Mouse (Mus musculus) ES-Bruce4 (cell line): ENCODE measurements around the gene Adap2. TPM values are rescaled to one million over a fixed set of nuclear protein-coding genes. Genes with fewer than 3 reads are reported as not detected.
A peak's percentile ranks its signal among the peaks of the same experiment; 100 is the strongest.

Experiments used
- H3K27ac ChIP-seq: 2 replicates; pipeline ENCODE4 v1.5.1; 2012; ENCODE audit warnings: low read length, inconsistent platforms; ENCODE audit not compliant: insufficient read depth
- H3K27me3 ChIP-seq: 2 replicates; pipeline ENCODE4 v1.6.1; 2012; ENCODE audit warnings: mild to moderate bottlenecking, low read length, inconsistent platforms; ENCODE audit not compliant: control insufficient read depth, poor library complexity, insufficient read depth, severe bottlenecking
- H3K36me3 ChIP-seq: 2 replicates; pipeline ENCODE4 v1.6.1; 2012; ENCODE audit warnings: inconsistent platforms, mild to moderate bottlenecking, low read length, moderate library complexity; ENCODE audit not compliant: control insufficient read depth, poor library complexity, insufficient read depth, severe bottlenecking
- H3K4me1 ChIP-seq: one replicate; pipeline ENCODE4 v1.8.1; 2011; ENCODE audit warnings: low read length; ENCODE audit not compliant: control insufficient read depth, insufficient read depth
- H3K4me3 ChIP-seq: 2 replicates; pipeline ENCODE4 v1.5.1; 2011; ENCODE audit warnings: low read depth, mild to moderate bottlenecking, low read length
- H3K9ac ChIP-seq: 2 replicates; pipeline ENCODE4 v1.6.1; 2012; ENCODE audit warnings: low read depth, mild to moderate bottlenecking, inconsistent platforms; ENCODE audit not compliant: poor library complexity, severe bottlenecking
- H3K9me3 ChIP-seq: replicated peaks from 2 replicates; pipeline ENCODE4 v1.6.1; 2012; ENCODE audit warnings: mild to moderate bottlenecking, low read length, inconsistent platforms; ENCODE audit not compliant: control insufficient read depth, poor library complexity, insufficient read depth, severe bottlenecking
- CTCF ChIP-seq: IDR thresholded peaks from one replicate; pipeline ENCODE4 v1.8.1; 2011; ENCODE audit warnings: low read depth, low read length
- EP300 ChIP-seq: IDR thresholded peaks from 2 replicates; pipeline ENCODE4 v1.6.1; 2011; ENCODE audit warnings: low read depth, low read length; ENCODE audit not compliant: insufficient read depth
- POLR2A ChIP-seq: IDR thresholded peaks from one replicate; pipeline ENCODE4 v1.8.1; 2011; ENCODE audit warnings: low read length; ENCODE audit not compliant: insufficient read depth
- polyA plus RNA-seq: library from polyadenylated mRNA; stranded (reverse); fragments of >200 nt; gene quantifications from 2 replicates; pipeline ENCODE4 v1.2.4, GENCODE M21; 2011; ENCODE audit warnings: low read depth; ENCODE audit not compliant: missing spikeins, insufficient read depth, insufficient read length

Gene Adap2
- polyA plus RNA-seq, 1 experiment, result 3.4 TPM

DNA sequence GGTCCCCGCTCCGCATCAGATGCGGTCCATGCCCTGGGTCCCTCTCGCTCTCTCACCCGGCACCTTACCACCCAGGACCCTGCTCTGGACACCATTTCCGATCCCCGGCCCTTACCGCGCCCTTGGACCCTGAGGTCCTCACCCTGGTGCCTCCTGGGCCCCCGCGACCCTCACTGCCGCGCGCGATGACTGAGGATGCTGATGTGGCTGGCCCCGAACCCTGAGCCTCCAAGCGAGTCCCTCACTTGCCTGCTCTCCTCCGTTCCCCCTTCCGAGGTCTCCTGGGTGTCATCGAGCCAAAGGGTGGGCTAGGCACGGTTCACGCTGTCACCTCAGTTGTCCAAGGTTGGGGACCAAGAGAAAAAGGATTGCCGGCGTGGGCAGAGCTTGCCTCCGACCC lies 596 bp downstream of the Adap2 start:
- Histone ChIP-seq H3K27ac (no peak overlapping the region), H3K9me3 (no peaks in the 10 kb centered on the region), H3K4me3 (peak overlapping the region; percentile 81), H3K4me1 (no peaks in the 10 kb centered on the region), H3K9ac (peak overlapping the region; percentile 76), H3K36me3 (no peaks in the 10 kb centered on the region), H3K27me3 (peaks cover 5% of the 10 kb centered on the region; the same call in 1 of the 2 replicates)
- TF ChIP-seq EP300 (no peak), POLR2A (no peak), CTCF (no peak)

- Histone ChIP-seq H3K27ac (no peak overlapping the region), H3K36me3 (no peaks in the 10 kb centered on the region), H3K27me3 (peaks cover 5% of the 10 kb centered on the region; the same call in 1 of the 2 replicates), H3K4me1 (no peaks in the 10 kb centered on the region), H3K4me3 (no peak overlapping the region), H3K9ac (no peak overlapping the region), H3K9me3 (no peaks in the 10 kb centered on the region)
- TF ChIP-seq EP300 (no peak), CTCF (no peak), POLR2A (no peak)
Measured at GRCm38 (mm10) chr11:80155541-80155940, 1.6 kb downstream of the Adap2 start.

GRCm38 (mm10) chr11:80155961-80156360 lies 2.1 kb downstream of the Adap2 start:
- H3K36me3 ChIP-seq, result no peaks in the 10 kb centered on the region
- no peak overlapping the region for H3K4me3 ChIP-seq
- no peak overlapping the region for H3K9ac ChIP-seq
- H3K9me3 ChIP-seq, result no peaks in the 10 kb centered on the region
- peaks cover 5% of the 10 kb centered on the region; the same call in 1 of the 2 replicates for H3K27me3 ChIP-seq
- no peak overlapping the region for H3K27ac ChIP-seq
- H3K4me1 ChIP-seq, result no peaks in the 10 kb centered on the region
- TF ChIP-seq POLR2A (no peak), CTCF (no peak), EP300 (no peak)

- TF ChIP-seq POLR2A (no peak), EP300 (no peak), CTCF (no peak)
- H3K4me3 ChIP-seq, result no peak overlapping the region
- no peaks in the 10 kb centered on the region for H3K9me3 ChIP-seq
- no peak overlapping the region for H3K9ac ChIP-seq
- no peaks in the 10 kb centered on the region for H3K4me1 ChIP-seq
- peaks cover 5% of the 10 kb centered on the region; the same call in 1 of the 2 replicates for H3K27me3 ChIP-seq
- no peaks in the 10 kb centered on the region for H3K36me3 ChIP-seq
- no peak overlapping the region for H3K27ac ChIP-seq
Measured at GRCm38 (mm10) chr11:80156841-80157240, 2.9 kb downstream of the Adap2 start.

- peaks cover 1% of the 10 kb centered on the region for H3K4me1 ChIP-seq
- TF ChIP-seq EP300 (no peak), CTCF (no peak), POLR2A (no peak)
- H3K36me3 ChIP-seq, result no peaks in the 10 kb centered on the region
- H3K27ac ChIP-seq, result no peak overlapping the region
- no peak overlapping the region for H3K9ac ChIP-seq
- H3K4me3 ChIP-seq, result no peak overlapping the region
- H3K9me3 ChIP-seq, result no peaks in the 10 kb centered on the region
- peaks cover 4% of the 10 kb centered on the region; the same call in 1 of the 2 replicates for H3K27me3 ChIP-seq
Measured at GRCm38 (mm10) chr11:80159018-80159417, 5.1 kb downstream of the Adap2 start.

GRCm38 (mm10) chr11:80161041-80161440 lies 7.1 kb downstream of the Adap2 start:
- Histone ChIP-seq H3K27me3 (no peaks in the 10 kb centered on the region), H3K9ac (no peak overlapping the region), H3K4me1 (peaks cover 1% of the 10 kb centered on the region), H3K36me3 (no peaks in the 10 kb centered on the region), H3K9me3 (no peaks in the 10 kb centered on the region), H3K4me3 (no peak overlapping the region), H3K27ac (no peak overlapping the region)
- TF ChIP-seq CTCF, result no peak
- no peak for TF ChIP-seq POLR2A
- no peak for TF ChIP-seq EP300
